Mouse (Mus musculus): Measurements from ENCODE around the gene Mrgprh. TPM values are rescaled to one million over a fixed set of nuclear protein-coding genes. Genes with fewer than 3 reads are reported as not detected.
A peak's percentile ranks its signal among the peaks of the same experiment; 100 is the strongest.
"Not testable (repeated sequence)": the region's sequence is repeated elsewhere in the genome, so short reads cannot be mapped to it uniquely, and the experiment has no call there.

Mrgprh gene
- polyA plus RNA-seq, 1 experiment from 2014 or later, result not detected

GRCm38 (mm10) chr17:12872275-12873028, 3.4 kb upstream of the Mrgprh start:
- no peak overlapping the region for H3K27ac ChIP-seq
- no peak overlapping the region for H3K4me2 ChIP-seq
- 0 out of 2 replicates have a peak, but pooled peaks cover 4% of the 10 kb centered on the region for H3K4me1 ChIP-seq (replicated peaks)
- 0 out of 2 replicates have a peak, but pooled peaks cover 5% of the 10 kb centered on the region for H3K27me3 ChIP-seq
- H3K36me3 ChIP-seq, result no peaks in the 10 kb centered on the region
- H3K9ac ChIP-seq, result no peak overlapping the region
- H3K4me3 ChIP-seq, result no peak overlapping the region
- no peak for ATAC-seq (ENCODE audit: low FRiP score)
- H3K9me3 ChIP-seq, result no peaks in the 10 kb centered on the region
- 71% methylated on average over 16 of the region's 16 CpGs for WGBS

GRCm38 (mm10) chr17:12880178-12880577, 4.3 kb downstream of the Mrgprh start:
- no peak overlapping the region for H3K27ac ChIP-seq
- H3K9ac ChIP-seq, result peak overlapping the region; percentile 2; the same call in 1 of the 2 replicates
- WGBS, result 6% methylated on average over 14 of the region's 14 CpGs
- 0 out of 2 replicates have a peak, but pooled peaks cover 8% of the 10 kb centered on the region for H3K27me3 ChIP-seq
- H3K4me1 ChIP-seq (replicated peaks), result no peaks in the 10 kb centered on the region
- no peaks in the 10 kb centered on the region for H3K9me3 ChIP-seq
- peak overlapping the region; percentile 29 for H3K4me2 ChIP-seq
- no peaks in the 10 kb centered on the region for H3K36me3 ChIP-seq
- no peak overlapping the region for H3K4me3 ChIP-seq
- ATAC-seq (ENCODE audit: low FRiP score), result no peak

DNA sequence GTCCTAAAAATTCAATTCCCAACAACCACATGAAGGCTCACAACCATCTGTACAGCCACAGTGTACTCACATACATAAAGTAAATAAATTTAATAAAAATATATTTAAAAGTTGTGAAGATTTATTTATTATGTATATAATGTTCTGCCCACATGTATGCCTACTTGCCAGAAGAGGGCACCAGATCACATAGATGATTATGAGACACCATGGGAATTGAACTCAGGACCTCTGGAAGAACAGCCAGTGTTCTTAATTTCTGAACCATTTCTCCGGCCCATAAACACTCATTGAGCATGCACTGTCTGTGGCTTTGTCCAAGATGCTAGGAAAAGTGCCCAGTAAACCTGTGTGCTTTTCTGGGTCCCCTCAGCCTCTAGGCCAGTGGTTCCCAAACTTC, 5.4 kb downstream of the Mrgprh start:
- WGBS, result 97% methylated on average over 1 of the region's 1 CpGs
- Histone ChIP-seq H3K36me3 (no peaks in the 10 kb centered on the region), H3K9me3 (no peaks in the 10 kb centered on the region), H3K4me1 (replicated peaks) (no peaks in the 10 kb centered on the region), H3K4me3 (no peak overlapping the region), H3K27me3 (0 out of 2 replicates have a peak, but pooled peaks cover 8% of the 10 kb centered on the region), H3K4me2 (no peak overlapping the region), H3K27ac (no peak overlapping the region), H3K9ac (no peak overlapping the region)
- no peak for ATAC-seq (ENCODE audit: low FRiP score)

GRCm38 (mm10) chr17:12886620-12887019, 10.8 kb downstream of the Mrgprh start:
- no peak for ATAC-seq (ENCODE audit: low FRiP score)
- Histone ChIP-seq H3K9me3 (no peaks in the 10 kb centered on the region), H3K9ac (no peak overlapping the region), H3K4me1 (replicated peaks) (no peaks in the 10 kb centered on the region), H3K4me3 (no peak overlapping the region), H3K27me3 (no peaks in the 10 kb centered on the region), H3K27ac (no peak overlapping the region), H3K36me3 (peaks cover 27% of the 10 kb centered on the region), H3K4me2 (no peak overlapping the region)
- 42% methylated on average over 6 of the region's 6 CpGs for WGBS

DNA sequence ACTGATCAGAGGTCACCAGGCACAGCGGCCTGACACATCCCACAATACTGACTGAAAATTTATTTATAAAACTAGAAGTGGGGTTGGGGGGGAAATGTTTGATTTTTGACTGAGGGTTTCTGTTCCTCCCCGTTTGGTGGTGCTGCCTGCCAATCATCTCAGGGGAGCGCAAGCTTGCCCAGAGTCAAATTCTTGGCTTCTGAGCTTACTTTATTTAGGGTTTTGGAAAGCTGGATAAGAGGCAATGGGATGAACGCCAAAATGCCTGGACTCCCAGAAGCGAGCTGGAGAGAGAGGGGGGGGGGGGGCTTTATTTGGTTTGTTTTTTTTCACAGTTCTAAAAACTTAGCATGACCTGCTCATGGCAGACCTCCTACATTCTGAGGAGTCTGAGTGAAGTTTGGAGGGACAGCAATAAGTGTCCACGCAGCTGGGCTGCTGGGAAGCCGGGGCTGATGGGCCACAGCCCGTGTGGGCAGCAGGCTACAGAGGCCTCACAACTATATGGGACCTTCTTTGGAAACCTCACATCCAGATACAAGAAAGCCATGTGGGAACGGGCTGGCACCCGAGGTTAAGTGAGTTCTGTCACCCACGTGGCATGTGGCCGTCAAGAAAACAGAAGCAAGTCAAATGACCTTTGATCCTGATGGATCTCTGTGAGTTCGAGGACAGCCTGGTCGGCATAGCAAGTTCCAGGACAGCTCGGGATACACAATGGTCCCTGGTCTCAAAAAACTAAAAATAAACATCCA, 11.4 kb downstream of the Mrgprh start:
- H3K27me3 ChIP-seq, result no peaks in the 10 kb centered on the region
- peaks cover 32% of the 10 kb centered on the region for H3K36me3 ChIP-seq
- 84% methylated on average over 15 of the region's 15 CpGs for WGBS
- no peak for ATAC-seq (ENCODE audit: low FRiP score)
- no peak overlapping the region for H3K27ac ChIP-seq
- no peak overlapping the region for H3K9ac ChIP-seq
- no peaks in the 10 kb centered on the region for H3K9me3 ChIP-seq
- no peak overlapping the region for H3K4me2 ChIP-seq
- no peak overlapping the region for H3K4me3 ChIP-seq
- H3K4me1 ChIP-seq (replicated peaks), result no peaks in the 10 kb centered on the region

GRCm38 (mm10) chr17:12891054-12891453, 15.2 kb downstream of the Mrgprh start:
- WGBS, result 90% methylated on average over 4 of the region's 4 CpGs
- Histone ChIP-seq H3K27ac (no peak overlapping the region), H3K9me3 (no peaks in the 10 kb centered on the region), H3K27me3 (no peaks in the 10 kb centered on the region), H3K4me1 (replicated peaks) (no peaks in the 10 kb centered on the region), H3K4me2 (no peak overlapping the region), H3K4me3 (no peak overlapping the region), H3K9ac (no peak overlapping the region), H3K36me3 (peaks cover 56% of the 10 kb centered on the region)
- no peak for ATAC-seq (ENCODE audit: low FRiP score)

DNA sequence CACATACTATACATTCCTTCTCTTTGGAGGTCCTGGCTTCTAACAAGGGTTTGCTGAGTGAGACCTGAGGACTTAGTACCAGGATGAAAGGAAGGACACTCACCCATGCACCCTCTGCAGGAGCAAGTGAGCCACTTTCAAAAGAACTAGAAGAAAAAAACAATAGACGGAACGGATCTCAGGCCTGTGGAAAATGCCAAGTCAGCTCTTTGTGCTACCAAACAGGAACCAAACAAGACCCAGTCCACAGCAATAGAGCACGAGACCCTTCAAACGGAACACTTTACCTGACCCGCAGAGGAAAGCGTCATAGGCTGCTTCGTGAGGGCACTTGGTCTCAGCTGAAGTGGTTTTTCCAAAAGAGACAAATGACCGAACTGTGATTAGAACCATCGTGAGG, 16.2 kb downstream of the Mrgprh start:
- H3K4me1 ChIP-seq (replicated peaks), result no peaks in the 10 kb centered on the region
- 91% methylated on average over 9 of the region's 9 CpGs for WGBS
- H3K36me3 ChIP-seq, result peaks cover 59% of the 10 kb centered on the region
- no peaks in the 10 kb centered on the region for H3K9me3 ChIP-seq
- no peak overlapping the region for H3K4me2 ChIP-seq
- ATAC-seq (ENCODE audit: low FRiP score), result no peak
- no peak overlapping the region for H3K9ac ChIP-seq
- no peak overlapping the region for H3K4me3 ChIP-seq
- no peak overlapping the region for H3K27ac ChIP-seq
- H3K27me3 ChIP-seq, result no peaks in the 10 kb centered on the region

DNA sequence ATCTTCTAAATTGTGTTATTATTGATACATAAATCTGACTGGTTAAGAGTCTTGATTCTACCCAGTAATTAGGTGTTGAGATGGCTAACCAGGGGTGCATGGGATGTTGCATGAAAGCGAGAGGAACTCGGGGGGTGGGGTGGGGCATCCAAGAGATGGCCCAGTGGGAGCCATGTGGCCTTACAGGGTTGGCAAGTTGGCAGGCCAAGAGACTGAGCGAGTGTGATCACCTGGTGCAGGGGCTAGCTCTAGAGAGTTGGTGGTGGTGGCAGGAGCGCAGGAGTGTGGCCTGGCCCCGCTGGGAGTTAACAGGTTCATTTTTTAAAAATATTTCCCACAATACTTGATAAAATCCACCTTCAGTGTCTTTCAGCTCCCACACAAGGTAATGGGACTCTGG, 21.8 kb downstream of the Mrgprh start:
- no peak for ATAC-seq (ENCODE audit: low FRiP score)
- 0 out of 2 replicates have a peak overlapping the region, but pooled peaks have one; percentile 35 for H3K27ac ChIP-seq
- 82% methylated on average over 5 of the region's 5 CpGs for WGBS

GRCm38 (mm10) chr17:12898607-12899006, 22.8 kb downstream of the Mrgprh start:
- H3K4me2 ChIP-seq; H3K9me3 ChIP-seq; H3K4me1 ChIP-seq (replicated peaks); H3K27me3 ChIP-seq; H3K4me3 ChIP-seq; H3K9ac ChIP-seq; ATAC-seq (ENCODE audit: low FRiP score): not testable (repeated sequence)
- 36% methylated on average over 2 of the region's 2 CpGs for WGBS
- Histone ChIP-seq H3K27ac (peak overlapping the region; percentile 70), H3K36me3 (peaks cover 51% of the 10 kb centered on the region)

More for the DNA sequence above, 21.8 kb downstream of the Mrgprh start:
- Histone ChIP-seq H3K4me1 (replicated peaks) (no peaks in the 10 kb centered on the region), H3K4me2 (no peak overlapping the region), H3K4me3 (no peak overlapping the region), H3K9me3 (no peaks in the 10 kb centered on the region), H3K9ac (no peak overlapping the region), H3K36me3 (peaks cover 48% of the 10 kb centered on the region), H3K27me3 (no peaks in the 10 kb centered on the region)

DNA sequence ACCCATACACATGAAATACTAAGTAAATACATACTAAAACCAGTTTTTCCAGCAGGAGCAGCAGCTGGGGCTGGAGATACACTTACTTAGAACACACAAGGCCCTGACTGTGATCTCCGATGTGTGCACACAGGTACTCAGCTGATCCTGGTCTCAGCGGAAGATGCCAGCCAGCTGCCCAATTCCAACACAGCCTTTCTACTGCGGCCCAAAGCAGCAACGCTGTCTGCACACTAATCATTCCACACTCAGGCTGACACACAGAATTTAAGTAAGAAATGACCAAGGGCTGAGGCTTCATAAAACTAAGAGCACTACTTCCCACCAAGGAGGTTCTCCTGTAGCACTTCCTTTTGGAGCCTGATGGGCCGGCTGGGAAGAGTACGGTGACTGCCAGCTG, 26.5 kb downstream of the Mrgprh start:
- no peak overlapping the region for H3K4me2 ChIP-seq
- 0 out of 2 replicates have a peak, but pooled peaks cover 4% of the 10 kb centered on the region for H3K4me1 ChIP-seq (replicated peaks)
- H3K9ac ChIP-seq, result no peak overlapping the region
- no peak overlapping the region for H3K4me3 ChIP-seq
- H3K27ac ChIP-seq, result no peak overlapping the region
- no peaks in the 10 kb centered on the region for H3K27me3 ChIP-seq
- WGBS, result 97% methylated on average over 6 of the region's 6 CpGs
- H3K36me3 ChIP-seq, result peaks cover 51% of the 10 kb centered on the region
- no peaks in the 10 kb centered on the region for H3K9me3 ChIP-seq
- no peak for ATAC-seq (ENCODE audit: low FRiP score)

GRCm38 (mm10) chr17:12903372-12904333, 27.8 kb downstream of the Mrgprh start:
- ATAC-seq (ENCODE audit: low FRiP score), result no peak
- Histone ChIP-seq H3K27me3 (no peaks in the 10 kb centered on the region), H3K27ac (no peak overlapping the region), H3K4me1 (replicated peaks) (0 out of 2 replicates have a peak, but pooled peaks cover 4% of the 10 kb centered on the region), H3K9me3 (no peaks in the 10 kb centered on the region), H3K36me3 (peaks cover 51% of the 10 kb centered on the region), H3K9ac (peak overlapping the region; percentile 10; the same call in 1 of the 2 replicates), H3K4me2 (no peak overlapping the region), H3K4me3 (no peak overlapping the region)
- 31% methylated on average over 11 of the region's 12 CpGs for WGBS

- Histone ChIP-seq H3K4me1 (replicated peaks) (0 out of 2 replicates have a peak, but pooled peaks cover 4% of the 10 kb centered on the region), H3K27ac (no peak overlapping the region), H3K36me3 (peaks cover 48% of the 10 kb centered on the region), H3K9ac (no peak overlapping the region), H3K4me3 (no peak overlapping the region), H3K4me2 (no peak overlapping the region), H3K9me3 (no peaks in the 10 kb centered on the region), H3K27me3 (no peaks in the 10 kb centered on the region)
- WGBS, result 87% methylated on average over 1 of the region's 1 CpGs
- ATAC-seq (ENCODE audit: low FRiP score), result no peak
Observed at GRCm38 (mm10) chr17:12904349-12904748, 28.5 kb downstream of the Mrgprh start.

Data from hindbrain, embryonic 13.5 days (tissue).